In the genomic region with DNA sequence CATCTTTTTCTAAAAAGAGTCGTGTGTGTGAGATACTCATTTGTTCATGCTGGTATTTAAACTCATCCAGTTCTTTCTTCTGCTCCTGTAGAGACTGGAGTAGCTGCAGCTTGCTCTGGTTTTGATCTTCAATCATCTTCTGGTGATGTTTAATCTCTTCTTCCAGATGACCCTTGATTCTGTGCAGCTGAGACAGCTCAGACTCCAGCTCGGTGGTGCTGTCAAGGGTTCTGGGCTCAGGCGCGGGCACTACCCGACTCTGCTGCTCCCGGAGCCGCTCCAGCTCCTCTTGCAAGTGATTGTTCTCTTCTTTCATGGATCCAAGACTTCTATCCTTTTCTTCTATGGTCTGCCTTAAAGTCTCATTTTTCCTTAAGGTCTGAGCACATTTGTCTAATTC, we compare ENCODE assay signal across 25 mouse cellular contexts. TPM values are rescaled to one million over a fixed set of nuclear protein-coding genes. Genes with fewer than 3 reads are reported as not detected.
A peak's percentile ranks its signal among the peaks of the same experiment; 100 is the strongest.
DNase-seq lines count a peak whose midpoint lies in the region; ATAC-seq lines count a peak whose summit lies in the region.
"Had no signal": no experiment of that assay in that cellular context is flagged by ENCODE, and none has a peak within 500 bp of the region (broad histone marks: within the 10 kb centered on the region; RNA-seq: fewer than 3 reads in every experiment).

No protein-coding gene starts in this region.

- no peaks in the 10 kb centered on the region for H3K9me3 ChIP-seq in kidney, embryonic 14.5 days (ENCODE audit: control insufficient read depth, low read length)
- H3K9me3 ChIP-seq: embryonic facial prominence, embryonic 10.5 days; embryonic facial prominence, embryonic 12.5 days; forebrain, embryonic 13.5 days; G1E had no signal

- peaks cover 64% of the 10 kb centered on the region for H3K36me3 ChIP-seq in kidney, embryonic 14.5 days (ENCODE audit: control insufficient read depth, insufficient read depth, low read length)

- no peak overlapping the region for H3K9ac ChIP-seq in kidney, embryonic 14.5 days (ENCODE audit: low read depth, low read length)
- H3K9ac ChIP-seq: embryonic facial prominence, embryonic 12.5 days; forebrain, embryonic 13.5 days had no signal

- no peaks in the 10 kb centered on the region for H3K27me3 ChIP-seq in kidney, embryonic 14.5 days (ENCODE audit: control insufficient read depth, insufficient read depth, low read length)
- H3K27me3 ChIP-seq: CH12.LX; embryonic facial prominence, embryonic 12.5 days; forebrain, embryonic 13.5 days; Patski had no signal

- H3K4me1 ChIP-seq in kidney, embryonic 14.5 days (ENCODE audit: control insufficient read depth, insufficient read depth, low read length) = no peaks in the 10 kb centered on the region
- H3K4me1 ChIP-seq: embryonic facial prominence, embryonic 10.5 days; embryonic facial prominence, embryonic 12.5 days; forebrain, embryonic 13.5 days had no signal

- no peak for ATAC-seq in kidney, embryonic 14.5 days (ENCODE audit: low FRiP score, low TSS enrichment)
- ATAC-seq: activated CD4-positive, CD25-positive, alpha-beta regulatory T cell, adult 4 months; CD4-positive, CD25-positive, alpha-beta regulatory T cell, adult 4 months; forebrain, embryonic 13.5 days; Patski had no signal

- 95% methylated on average over 7 of the region's 7 CpGs for WGBS in kidney, embryonic 14.5 days

- H3K27ac ChIP-seq in kidney, embryonic 14.5 days (ENCODE audit: low read depth, low read length) = no peak overlapping the region
- H3K27ac ChIP-seq: embryonic facial prominence, embryonic 10.5 days; embryonic facial prominence, embryonic 12.5 days; forebrain, embryonic 13.5 days had no signal

- peak; percentile 63 for DNase-seq in heart, adult 11 months
- no peak for DNase-seq in heart, adult 18-20 months
- peak; percentile 9 to 12 for DNase-seq in kidney, adult 8-10 months
- no peak for DNase-seq in kidney, postnatal 4 days
- peak; percentile 12 for DNase-seq in kidney, postnatal 14 days
- DNase-seq in kidney, adult 18-20 months = no peak
- peak; percentile 25 to 41 for DNase-seq in kidney, postnatal 36 days
- DNase-seq: adrenal gland, adult 8-10 months; adrenal gland, postnatal 14 days; adrenal gland, postnatal 36 days; B cell, adult 2 months; cerebellum, adult 11-12 months; cerebellum, adult 2 months; cerebellum, adult 9-10 months; cerebellum, postnatal 10 days; cerebellum, postnatal 25 days had no signal

- no peak overlapping the region for H3K4me2 ChIP-seq in kidney, embryonic 14.5 days (replicated peaks; ENCODE audit: low read depth, low read length)
- H3K4me2 ChIP-seq: embryonic facial prominence, embryonic 12.5 days; forebrain, embryonic 13.5 days had no signal

- no peak overlapping the region for H3K4me3 ChIP-seq in kidney, embryonic 14.5 days (ENCODE audit: low read length)
- H3K4me3 ChIP-seq: embryonic facial prominence, embryonic 10.5 days; embryonic facial prominence, embryonic 12.5 days; forebrain, embryonic 13.5 days had no signal

RNA-seq across cellular contexts. Expression of gene Trip11, which starts 28.1 kb away (rescaled TPM):
- 10 to 100 TPM; 35.9 to 36.7 TPM for total RNA-seq in heart, adult 18-20 months (2021)
- 19.8 and 29.4 TPM in 2 replicates for polyA plus RNA-seq in kidney, embryonic 14.5 days (2014; fragmentation: Nextera tagmentation; extraction: Ambion mirVana)

Comparison
In these comparisons a context has a peak if more than half of its experiments do, and no peak if none do; other contexts are left out.
1. DNase-seq: peak in heart, adult 11 months (single experiment), kidney, adult 8-10 months (2 of 2), kidney, postnatal 14 days (single experiment) and kidney, postnatal 36 days (2 of 2); none in heart, adult 18-20 months (0 of 2), kidney, postnatal 4 days (0 of 2) and kidney, adult 18-20 months (single experiment).